Mouse (Mus musculus) liver, embryonic 11.5 days (tissue): ENCODE results near the gene Slc16a9. TPM values are rescaled to one million over a fixed set of nuclear protein-coding genes. Genes with fewer than 3 reads are reported as not detected.

Experiments
- ATAC-seq: fragments of 200-750 bp; cut with Nextera tagmentation; replicated peaks from 2 replicates; pipeline ENCODE4 v1.8.0; 2017; ENCODE audit warnings: moderate number of reproducible peaks, mild to moderate bottlenecking, moderate TSS enrichment, moderate library complexity; ENCODE audit not compliant: low FRiP score
- DNase-seq: peaks from one replicate; pipeline ENCODE4 v3.0.0-alpha.2; 2017; ENCODE audit warnings: low spot score
- H3K27ac ChIP-seq: fragments of 300-500 bp; sonication (generic); 2 replicates; pipeline ENCODE4 v1.5.1; 2014; ENCODE audit warnings: mild to moderate bottlenecking, low read depth, low read length, control low read depth
- H3K27me3 ChIP-seq: fragments of 300-500 bp; sonication (generic); replicated peaks from 2 replicates; pipeline ENCODE4 v1.6.1; 2014; ENCODE audit warnings: low read length, mixed read lengths; ENCODE audit not compliant: control insufficient read depth, insufficient read depth
- H3K36me3 ChIP-seq: fragments of 300-500 bp; sonication (generic); 2 replicates; pipeline ENCODE4 v1.6.1; 2014; ENCODE audit warnings: mild to moderate bottlenecking, low read length, moderate library complexity, mixed read lengths; ENCODE audit not compliant: control insufficient read depth, insufficient read depth
- H3K4me1 ChIP-seq: fragments of 300-500 bp; sonication (generic); replicated peaks from 2 replicates; pipeline ENCODE4 v1.6.1; 2014; ENCODE audit warnings: low read length, mixed read lengths; ENCODE audit not compliant: control insufficient read depth, insufficient read depth
- H3K4me2 ChIP-seq: fragments of 300-500 bp; sonication (generic); 2 replicates; pipeline ENCODE4 v1.6.1; 2014; ENCODE audit warnings: mild to moderate bottlenecking, control low read depth, moderate library complexity
- H3K4me3 ChIP-seq: fragments of 300-500 bp; sonication (generic); 2 replicates; pipeline ENCODE4 v1.5.1; 2014; ENCODE audit warnings: low read depth, low read length, control low read depth
- H3K9ac ChIP-seq: fragments of 300-500 bp; sonication (generic); 2 replicates; pipeline ENCODE4 v1.6.1; 2014; ENCODE audit warnings: low read depth, low read length, control low read depth
- H3K9me3 ChIP-seq: fragments of 300-500 bp; sonication (generic); 2 replicates; pipeline ENCODE4 v1.6.1; 2016; ENCODE audit warnings: low read length, inconsistent platforms, mixed read lengths; ENCODE audit not compliant: control insufficient read depth
- WGBS: fragments of 180-500 bp; shearing (Covaris S2); extraction: QIAGEN DNeasy Blood & Tissue Kit; methylation state at CpG from one replicate; pipeline ENCODE4 v1.1.7; 2014; 5-methylcytosine and 5-hydroxymethylcytosine counted together
- polyA plus RNA-seq: library from polyadenylated mRNA; unstranded; fragments of >200 nt; fragmentation: Nextera tagmentation; extraction: Ambion mirVana; gene quantifications from 2 replicates; pipeline ENCODE4 v1.2.1, GENCODE M21; 2014

The Slc16a9 gene
- polyA plus RNA-seq, 1 experiment from 2014 or later = 1.0 TPM

DNA sequence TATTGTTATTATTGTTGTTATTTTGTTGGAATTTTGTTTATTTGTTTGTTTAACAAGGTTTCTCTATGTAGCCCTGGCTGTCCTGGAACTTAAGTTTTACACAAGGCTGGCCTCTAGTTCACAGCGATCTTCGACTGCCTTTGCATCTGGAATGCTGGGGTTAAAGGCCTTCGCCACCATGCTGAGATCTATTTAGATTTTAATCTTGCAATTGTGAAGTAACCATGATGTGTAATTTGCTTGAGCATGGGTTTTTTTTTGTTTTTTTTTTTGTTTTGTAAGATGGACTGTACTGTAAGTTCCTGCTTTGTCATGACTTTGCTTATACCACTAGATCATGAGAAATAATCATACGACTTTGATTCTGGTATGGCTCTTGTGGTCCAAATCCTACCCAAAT is 16.0 kb downstream of the Slc16a9 start:
- H3K27me3 ChIP-seq = no peaks in the 10 kb centered on the region
- H3K36me3 ChIP-seq = no peaks in the 10 kb centered on the region
- DNase-seq (no peak), ATAC-seq (no peak)
- H3K9me3 ChIP-seq = no peaks in the 10 kb centered on the region
- 78% methylated on average over 4 of the region's 4 CpGs for WGBS
- no peak overlapping the region for H3K27ac ChIP-seq
- no peak overlapping the region for H3K4me3 ChIP-seq
- H3K9ac ChIP-seq = no peak overlapping the region
- no peaks in the 10 kb centered on the region for H3K4me1 ChIP-seq
- H3K4me2 ChIP-seq = no peak overlapping the region

DNA sequence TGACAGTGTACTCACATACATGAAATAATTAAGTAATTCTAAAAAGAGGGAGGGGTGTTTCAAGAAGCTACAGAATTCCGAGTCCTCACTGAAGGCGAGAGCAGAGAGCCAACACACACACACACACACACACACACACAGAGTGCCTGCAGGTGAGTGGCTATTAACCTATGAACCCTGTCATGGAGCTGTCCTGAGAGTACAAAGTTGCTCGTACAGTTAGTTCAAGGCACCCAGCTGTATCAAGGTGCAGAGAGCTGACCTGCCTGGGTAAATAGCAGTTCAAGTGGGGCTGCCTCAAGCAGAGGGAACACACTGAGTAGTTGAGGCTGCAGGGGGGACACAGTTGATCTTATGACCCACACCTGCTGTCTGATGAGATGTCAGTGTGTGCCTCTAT is 17.2 kb downstream of the Slc16a9 start:
- Histone ChIP-seq H3K27ac (no peak overlapping the region), H3K4me2 (no peak overlapping the region), H3K4me1 (no peaks in the 10 kb centered on the region), H3K27me3 (no peaks in the 10 kb centered on the region), H3K9me3 (no peaks in the 10 kb centered on the region), H3K9ac (no peak overlapping the region), H3K36me3 (no peaks in the 10 kb centered on the region), H3K4me3 (no peak overlapping the region)
- no peak for DNase-seq
- no peak for ATAC-seq
- WGBS = 75% methylated on average over 3 of the region's 3 CpGs

DNA sequence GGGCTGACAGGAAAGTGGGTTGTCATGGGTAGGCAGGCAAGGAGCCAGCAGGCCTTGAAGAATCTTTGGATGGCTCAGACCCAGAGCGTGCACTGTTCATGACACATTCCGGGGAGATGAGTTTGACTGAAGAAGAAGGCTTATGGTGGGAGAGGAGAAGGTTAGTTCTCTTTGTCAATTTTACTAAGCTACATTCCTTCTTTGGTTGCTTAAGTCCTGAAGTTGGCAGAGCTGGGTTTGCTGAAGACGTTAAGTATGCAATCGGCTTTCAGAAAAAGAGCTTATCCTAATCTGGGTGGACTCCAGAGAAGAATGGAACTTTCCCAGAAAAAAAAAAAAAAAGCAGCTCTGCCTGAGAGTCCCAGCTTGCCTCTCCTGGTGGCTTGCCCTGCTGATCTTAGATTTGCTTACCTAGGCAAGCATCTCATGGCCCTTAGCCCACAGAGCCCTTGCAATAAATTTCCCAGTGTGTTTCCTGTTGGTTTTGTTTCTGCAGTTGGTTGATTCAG is 18.8 kb downstream of the Slc16a9 start:
- Histone ChIP-seq H3K4me3 (no peak overlapping the region), H3K9me3 (no peaks in the 10 kb centered on the region), H3K4me1 (no peaks in the 10 kb centered on the region), H3K27me3 (no peaks in the 10 kb centered on the region), H3K36me3 (no peaks in the 10 kb centered on the region), H3K9ac (no peak overlapping the region), H3K27ac (no peak overlapping the region), H3K4me2 (no peak overlapping the region)
- DNase-seq (no peak), ATAC-seq (no peak)
- WGBS = 84% methylated on average over 4 of the region's 4 CpGs

DNA sequence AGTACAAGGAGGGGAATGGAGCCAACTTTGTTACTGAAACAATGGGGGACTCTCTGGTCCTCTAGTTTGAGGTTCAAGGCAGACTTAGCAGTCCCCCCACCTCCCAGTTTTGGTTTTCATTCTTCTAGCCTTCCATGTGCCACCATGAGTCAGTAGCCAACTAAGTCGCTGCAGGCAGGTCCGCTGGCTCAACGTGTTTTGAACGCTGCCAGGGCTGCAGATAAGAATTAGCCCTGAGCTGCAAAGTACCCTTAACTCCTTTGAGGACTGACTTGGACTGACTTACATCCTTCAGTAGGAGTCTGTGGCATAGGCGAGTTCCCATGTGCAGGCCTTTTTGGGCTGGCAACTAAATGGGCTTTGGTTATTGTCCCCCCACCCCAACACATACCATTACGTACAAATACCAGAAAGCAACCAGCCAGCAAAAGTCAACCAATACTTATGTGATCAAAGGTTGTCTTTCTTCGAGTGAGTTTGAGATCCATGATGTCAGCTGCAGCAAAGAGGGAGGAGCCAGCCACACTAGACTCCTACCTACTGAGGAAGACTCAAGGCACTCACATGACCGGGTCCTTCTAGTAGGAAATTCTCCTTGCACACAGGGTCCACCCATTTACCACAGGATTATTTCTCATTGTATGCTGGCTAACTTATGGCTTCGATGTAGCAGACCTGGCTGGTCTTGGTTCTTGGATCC is 19.6 kb downstream of the Slc16a9 start:
- no peak overlapping the region for H3K4me2 ChIP-seq
- no peak overlapping the region for H3K4me3 ChIP-seq
- no peak overlapping the region for H3K27ac ChIP-seq
- 76% methylated on average over 9 of the region's 9 CpGs for WGBS
- H3K27me3 ChIP-seq = no peaks in the 10 kb centered on the region
- H3K36me3 ChIP-seq = no peaks in the 10 kb centered on the region
- ATAC-seq (no peak), DNase-seq (no peak)
- no peaks in the 10 kb centered on the region for H3K4me1 ChIP-seq
- H3K9ac ChIP-seq = no peak overlapping the region
- H3K9me3 ChIP-seq = no peaks in the 10 kb centered on the region

DNA sequence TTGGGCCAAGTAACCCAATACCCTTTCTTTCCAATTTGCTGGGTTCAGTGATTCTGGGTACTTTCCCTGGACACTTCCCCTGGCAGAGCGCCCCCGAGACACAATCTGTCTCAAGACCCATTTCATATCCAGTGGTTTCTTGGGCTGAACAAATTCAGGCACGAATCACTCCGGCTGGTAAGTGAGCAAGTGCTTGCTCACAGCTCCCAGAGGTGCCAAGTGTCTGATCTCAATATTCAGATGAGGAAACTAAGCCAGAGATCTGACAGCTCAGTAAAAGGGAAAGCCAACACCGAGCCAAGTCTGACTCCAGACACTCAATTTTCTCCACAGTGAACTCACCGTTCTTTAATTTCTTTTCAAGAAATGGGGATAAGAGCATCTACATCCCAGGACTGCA is 21.6 kb downstream of the Slc16a9 start:
- Histone ChIP-seq H3K4me2 (no peak overlapping the region), H3K27ac (no peak overlapping the region), H3K27me3 (no peaks in the 10 kb centered on the region), H3K4me1 (no peaks in the 10 kb centered on the region), H3K9me3 (no peaks in the 10 kb centered on the region), H3K9ac (no peak overlapping the region), H3K36me3 (no peaks in the 10 kb centered on the region), H3K4me3 (no peak overlapping the region)
- WGBS = 89% methylated on average over 6 of the region's 6 CpGs
- DNase-seq (no peak), ATAC-seq (no peak)

DNA sequence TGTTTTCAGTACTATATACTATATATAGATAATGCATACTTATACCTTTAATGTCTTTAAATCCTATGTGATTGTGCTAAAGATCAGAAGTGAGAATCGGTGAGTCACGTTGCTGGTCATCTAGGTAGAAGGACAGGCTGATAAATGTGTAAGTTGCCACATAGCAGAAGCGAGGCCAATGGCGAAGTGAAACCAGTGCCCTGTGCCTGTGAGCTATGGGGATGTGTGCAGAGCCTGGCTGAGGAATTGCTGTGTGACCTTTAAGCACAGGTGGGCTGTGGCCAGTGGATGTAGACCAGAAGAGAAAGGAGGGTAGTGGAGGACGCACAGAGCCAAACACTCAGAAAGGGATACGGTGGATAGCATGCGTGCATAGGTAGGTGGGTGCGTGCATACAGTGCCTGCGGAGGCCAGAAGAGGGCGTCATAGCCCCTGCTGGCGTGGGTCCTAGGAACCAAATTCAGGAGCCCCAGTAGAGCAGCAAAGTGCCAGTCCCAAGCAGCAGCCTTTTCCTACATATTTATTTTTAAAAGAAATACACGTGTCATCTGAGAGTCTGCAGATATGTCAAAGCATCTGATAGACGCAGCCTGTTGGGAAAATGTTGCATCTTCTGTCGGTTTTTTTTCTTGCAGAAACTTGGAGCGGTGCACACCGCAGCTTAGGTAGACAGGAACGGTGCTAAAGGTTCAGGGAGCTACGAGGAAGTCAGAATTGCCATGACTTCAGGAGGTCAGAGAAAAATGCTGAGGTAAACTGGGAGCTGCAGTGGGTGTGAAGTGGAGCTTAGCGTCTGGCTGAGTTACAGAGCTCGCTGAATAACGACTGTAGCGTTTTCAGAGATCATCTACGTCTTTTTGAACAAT is 23.9 kb downstream of the Slc16a9 start:
- no peak overlapping the region for H3K9ac ChIP-seq
- no peaks in the 10 kb centered on the region for H3K9me3 ChIP-seq
- H3K27ac ChIP-seq = no peak overlapping the region
- no peak for DNase-seq
- 76% methylated on average over 23 of the region's 23 CpGs for WGBS
- H3K36me3 ChIP-seq = no peaks in the 10 kb centered on the region
- H3K4me2 ChIP-seq = no peak overlapping the region
- no peaks in the 10 kb centered on the region for H3K27me3 ChIP-seq
- no peak for ATAC-seq
- no peak overlapping the region for H3K4me3 ChIP-seq
- no peaks in the 10 kb centered on the region for H3K4me1 ChIP-seq

DNA sequence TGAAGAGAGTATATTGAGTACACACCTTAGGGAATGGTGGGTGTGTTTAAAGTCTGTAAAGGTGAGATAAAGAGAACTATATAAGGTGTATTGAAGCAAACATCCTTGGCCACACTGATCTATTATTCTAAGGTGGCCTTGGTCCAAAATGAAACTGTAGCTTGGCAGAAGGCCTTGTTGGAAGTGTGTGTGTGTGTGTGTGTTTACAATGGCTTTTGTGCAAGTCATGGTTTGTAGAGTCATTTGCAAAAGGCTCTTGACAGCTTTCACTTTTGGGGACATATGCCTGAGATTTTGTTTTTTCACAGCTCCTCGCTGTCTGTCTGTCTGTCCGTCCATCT is 24.5 kb downstream of the Slc16a9 start:
- H3K27ac ChIP-seq = no peak overlapping the region
- DNase-seq = no peak
- no peak overlapping the region for H3K9ac ChIP-seq
- ATAC-seq = no peak
- WGBS = 89% methylated on average over 2 of the region's 2 CpGs
- no peaks in the 10 kb centered on the region for H3K9me3 ChIP-seq
- no peak overlapping the region for H3K4me3 ChIP-seq
- no peak overlapping the region for H3K4me2 ChIP-seq
- H3K4me1 ChIP-seq = no peaks in the 10 kb centered on the region
- no peaks in the 10 kb centered on the region for H3K36me3 ChIP-seq
- no peaks in the 10 kb centered on the region for H3K27me3 ChIP-seq

DNA sequence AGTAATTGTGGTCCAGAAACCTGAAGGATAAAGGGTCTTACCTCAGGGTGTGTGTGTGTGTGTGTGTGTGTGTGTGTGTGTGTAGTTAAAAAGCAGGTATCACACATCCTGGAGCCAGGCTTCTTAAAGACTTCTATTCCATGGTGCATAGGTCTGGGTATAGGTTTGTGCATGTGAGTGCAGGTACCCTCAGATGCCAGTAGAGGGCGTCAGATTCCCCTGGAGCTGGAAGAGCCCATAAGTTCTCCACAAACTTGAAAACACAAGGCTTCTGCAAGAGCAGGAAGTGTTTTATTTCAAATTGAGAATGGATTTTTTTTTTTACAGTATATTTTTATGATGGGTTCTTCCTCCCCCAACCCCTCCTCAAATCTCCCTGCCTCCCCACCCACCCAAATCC is 31.8 kb downstream of the Slc16a9 start:
- Histone ChIP-seq H3K9me3 (no peaks in the 10 kb centered on the region), H3K9ac (no peak overlapping the region), H3K4me2 (no peak overlapping the region), H3K27ac (no peak overlapping the region), H3K36me3 (no peaks in the 10 kb centered on the region), H3K4me3 (no peak overlapping the region), H3K27me3 (no peaks in the 10 kb centered on the region), H3K4me1 (no peaks in the 10 kb centered on the region)
- ATAC-seq (no peak), DNase-seq (no peak)
- 30% methylated on average over 1 of the region's 1 CpGs for WGBS

DNA sequence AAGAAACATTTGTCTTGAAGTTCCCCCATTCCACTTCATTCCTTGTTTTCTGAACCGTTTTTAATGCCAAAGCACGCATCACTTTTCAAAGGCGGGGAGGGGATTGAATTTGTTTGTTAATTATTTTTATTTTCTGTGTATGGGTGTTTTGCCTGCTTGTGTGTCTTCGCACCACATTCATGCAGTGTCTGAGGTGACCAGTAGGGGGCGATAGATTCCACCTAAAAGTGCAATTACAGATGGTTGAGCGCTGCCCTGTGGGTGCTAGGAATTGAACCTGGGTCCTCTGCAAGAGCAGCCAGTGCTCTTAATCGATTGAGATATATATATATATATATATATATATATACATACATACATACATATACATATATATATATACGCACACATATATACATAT is 34.4 kb downstream of the Slc16a9 start:
- Histone ChIP-seq H3K4me2 (no peak overlapping the region), H3K4me3 (no peak overlapping the region), H3K4me1 (no peaks in the 10 kb centered on the region), H3K27me3 (no peaks in the 10 kb centered on the region), H3K27ac (no peak overlapping the region), H3K36me3 (no peaks in the 10 kb centered on the region), H3K9me3 (no peaks in the 10 kb centered on the region), H3K9ac (no peak overlapping the region)
- DNase-seq (no peak), ATAC-seq (no peak)
- 73% methylated on average over 8 of the region's 8 CpGs for WGBS
